Mouse (Mus musculus) spleen, embryonic (tissue): ENCODE measurements at regions not wholly inside any gene's neighbourhood (a gene's known extent, or its start where the extent isn't known, plus 50 kb on each side); places are given as distances from the start of the nearest gene placed in this dataset.

ENCODE experiments used
- CTCF ChIA-PET: fragments of 350-600 bp; sonication (Branson Sonifier 250); formaldehyde crosslinking; loops from one replicate; lab custom pipeline; 2022; lab: Charles Lee

DNA sequence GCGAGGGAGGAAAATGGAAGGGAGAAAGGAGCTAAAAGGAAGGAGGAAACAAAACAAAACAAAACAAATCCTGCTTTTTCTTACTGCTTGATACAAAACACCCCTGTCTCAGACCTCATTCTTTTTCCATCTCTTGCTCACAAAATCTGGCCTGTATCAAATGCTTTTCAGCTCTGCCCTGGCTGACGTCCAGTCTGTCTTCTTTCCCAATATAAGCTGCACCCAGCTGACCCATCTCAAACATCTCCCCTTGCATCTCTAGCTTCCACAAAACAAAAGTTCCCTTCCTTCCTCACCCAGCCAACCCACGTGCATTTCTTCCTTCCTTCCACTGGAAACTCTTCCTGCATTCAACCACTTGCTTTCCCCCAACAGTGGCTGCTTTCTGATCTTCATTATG, 183.1 kb upstream of the Usp25 start:
- CTCF ChIA-PET: no interaction called here

DNA sequence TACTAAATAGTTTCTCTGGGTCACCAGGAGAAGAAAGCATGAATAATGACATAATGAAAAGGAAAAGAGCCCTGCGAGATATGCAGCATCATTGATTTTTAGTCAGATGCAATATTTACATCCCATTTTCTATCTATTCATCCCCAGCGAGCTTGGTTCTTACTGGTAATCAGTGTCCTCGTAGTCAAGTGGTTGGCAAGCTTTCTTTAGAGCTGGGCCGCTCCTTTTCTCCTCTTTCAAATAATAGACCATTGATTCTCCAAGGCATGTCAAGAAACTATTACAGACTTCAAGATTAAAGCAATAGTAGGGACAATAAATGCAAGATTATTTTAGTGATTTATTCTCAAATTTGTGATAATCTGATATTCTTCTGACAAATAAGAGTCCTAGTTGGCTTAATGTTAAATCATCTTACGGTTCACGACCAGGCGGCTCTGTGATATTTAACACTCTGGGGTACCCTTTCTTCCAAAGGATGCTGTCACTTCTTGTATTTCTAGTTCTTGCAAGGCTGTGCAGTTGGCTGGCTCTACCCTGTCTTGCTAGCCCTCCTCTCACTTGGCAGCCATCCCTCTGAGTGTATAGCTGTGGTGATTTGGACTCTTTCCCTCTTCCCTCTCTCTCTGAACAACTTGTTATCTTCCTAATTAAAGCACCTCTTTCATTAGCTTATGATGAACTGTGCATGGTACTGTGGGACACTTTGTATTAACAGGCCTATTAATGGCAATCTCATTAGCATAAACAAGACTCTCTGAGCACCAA, 185.6 kb upstream of the Usp25 start:
- CTCF ChIA-PET: no interaction called here

DNA sequence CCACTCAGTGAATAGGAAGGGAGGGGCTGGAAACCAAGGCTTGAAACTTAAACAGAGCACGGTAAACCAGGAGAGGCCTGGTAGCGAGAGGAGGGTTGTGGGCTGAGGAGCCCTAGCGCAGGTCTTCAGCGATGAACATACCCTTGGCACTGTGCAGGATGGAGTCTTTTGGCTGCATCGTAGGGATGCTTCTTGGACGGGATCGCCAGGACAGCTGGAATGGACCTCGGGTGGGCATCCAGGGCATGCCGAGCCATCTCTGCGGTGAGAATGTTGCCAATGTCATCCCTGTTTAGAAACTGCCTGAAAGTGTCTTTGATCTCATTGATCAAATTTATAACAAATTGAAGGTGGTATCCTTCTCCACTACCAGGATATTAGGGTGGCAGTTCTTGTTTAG, 192.2 kb upstream of the Usp25 start:
- CTCF ChIA-PET: no interaction called here

DNA sequence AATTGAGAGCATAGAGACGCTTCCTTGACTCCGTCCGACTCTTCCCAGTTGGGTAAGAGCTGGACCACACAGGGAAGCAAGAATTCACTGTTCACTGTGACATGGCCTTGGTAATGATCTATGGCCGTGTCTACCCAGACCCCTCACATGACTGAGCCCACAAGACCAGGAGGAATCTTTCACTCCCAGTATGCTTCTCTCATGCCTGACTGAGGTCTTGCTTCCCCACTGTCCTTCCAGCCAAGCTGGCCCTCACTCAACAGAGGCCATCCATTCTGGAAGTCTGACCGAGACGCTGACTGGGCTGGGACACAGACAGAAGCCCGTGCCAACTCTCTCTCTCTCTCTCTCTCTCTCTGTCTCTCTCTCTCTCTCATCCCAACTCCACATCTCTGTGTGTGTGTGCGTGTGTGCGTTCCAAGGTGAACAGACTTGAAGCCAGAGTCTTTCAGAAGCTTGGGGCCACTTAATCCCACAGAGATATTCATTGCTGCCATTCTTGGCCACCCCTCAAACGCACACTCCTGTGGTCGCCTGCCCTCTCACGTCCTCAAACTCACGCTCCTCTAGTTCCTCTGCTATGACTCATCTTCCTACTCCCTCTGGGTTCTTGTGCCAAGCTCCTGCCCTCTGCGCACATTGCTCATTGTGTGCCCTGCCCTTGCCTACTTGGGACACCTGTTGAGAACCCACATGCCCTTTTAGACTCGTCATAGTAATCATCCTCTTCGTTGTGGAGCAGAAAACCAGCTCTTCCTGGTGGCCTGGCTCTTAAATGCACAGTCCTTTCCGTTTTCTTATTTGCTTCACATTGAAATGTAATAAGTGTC, 197.2 kb upstream of the Usp25 start:
- CTCF ChIA-PET: no interaction called here

- CTCF ChIA-PET: interaction anchor here (0.6 kb wide), 1 partner anchor 46 kb away, joined by 3 read pairs; no protein-coding TSS in a partner anchor
Observed at GRCm38 (mm10) chr16:76803725-76804124, 209.8 kb upstream of the Usp25 start.

DNA sequence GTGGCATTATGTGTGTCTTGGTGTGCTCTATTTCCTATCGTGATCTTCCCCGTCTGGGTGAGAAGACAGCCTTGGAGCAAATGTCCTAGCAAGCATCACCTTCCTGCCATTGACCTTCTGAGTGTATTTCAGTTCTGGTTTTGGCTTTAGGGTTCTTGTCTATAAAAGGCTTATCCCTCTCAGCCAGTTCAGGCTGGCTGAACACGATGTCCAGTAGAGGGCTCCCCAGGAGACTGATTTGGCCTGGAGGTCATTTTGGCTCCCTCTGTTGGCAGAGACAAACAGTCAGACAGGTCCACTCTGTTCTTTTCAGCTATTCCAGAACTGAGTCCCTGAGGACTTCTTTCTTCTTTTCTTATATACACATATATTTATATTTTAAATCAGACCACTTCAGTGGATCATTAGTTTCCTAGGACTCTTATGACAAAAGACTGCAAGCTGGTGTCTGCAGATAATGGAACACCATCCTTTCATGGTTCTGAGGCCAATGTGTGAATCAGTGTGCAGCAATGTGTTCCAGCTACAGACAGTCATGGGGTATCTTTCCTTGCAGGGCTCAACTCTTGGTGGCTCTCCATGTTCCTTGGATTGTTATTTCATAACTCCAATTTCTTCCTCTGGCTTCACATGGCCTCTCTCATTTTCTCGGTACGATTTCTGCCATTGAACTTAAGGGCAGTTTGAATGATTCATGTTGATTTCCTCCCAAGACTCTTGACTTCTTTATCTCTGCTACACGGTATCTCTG, 226.9 kb upstream of the Usp25 start:
- CTCF ChIA-PET: no interaction called here

- CTCF ChIA-PET: no interaction called here
Observed at GRCm38 (mm10) chr16:76782656-76783055, 230.8 kb upstream of the Usp25 start.

DNA sequence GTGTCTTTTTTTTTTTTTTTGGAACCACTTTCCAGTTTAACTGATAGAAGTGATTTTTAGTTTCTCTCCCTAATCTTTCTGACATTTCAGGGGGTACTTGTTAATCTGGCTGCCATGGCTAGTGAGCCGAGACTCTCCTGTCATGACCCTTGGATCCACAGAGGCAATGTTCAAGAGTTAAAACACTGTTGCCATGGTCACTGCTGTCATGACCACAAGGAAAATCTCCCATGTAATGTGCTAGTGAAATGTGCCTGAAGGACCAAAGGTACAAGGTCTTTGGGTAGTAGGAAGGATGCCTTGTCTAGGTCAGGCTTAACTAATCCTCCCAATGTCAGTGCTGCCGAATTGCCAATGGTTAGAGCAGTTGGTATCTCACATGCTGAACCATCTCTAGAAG, 237.7 kb upstream of the Usp25 start:
- CTCF ChIA-PET: no interaction called here

DNA sequence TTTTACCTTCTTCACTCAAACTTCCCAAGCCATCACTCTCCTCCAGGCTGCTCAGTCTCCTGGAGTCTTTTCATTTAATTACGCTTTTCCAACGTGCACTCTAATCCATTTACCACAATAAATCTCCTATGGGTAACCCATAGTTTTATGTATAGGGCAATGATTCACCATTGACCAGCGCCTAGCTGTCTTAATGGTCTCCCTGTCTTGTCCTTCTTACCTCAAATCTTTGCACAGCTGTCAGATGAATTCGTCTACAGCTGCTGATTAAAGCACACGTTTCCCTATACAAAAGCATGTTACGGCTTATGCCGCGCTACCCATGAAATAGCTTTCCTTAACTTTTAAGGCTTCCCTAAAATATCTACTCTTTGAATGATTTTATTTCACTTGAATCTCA, 239.5 kb upstream of the Usp25 start:
- CTCF ChIA-PET: no interaction called here

GRCm38 (mm10) chr16:76773466-76773865, 240.0 kb upstream of the Usp25 start:
- CTCF ChIA-PET: no interaction called here

- CTCF ChIA-PET: no interaction called here
Observed at GRCm38 (mm10) chr16:76768607-76769006, 244.9 kb upstream of the Usp25 start.

GRCm38 (mm10) chr16:76766636-76767035, 246.9 kb upstream of the Usp25 start:
- CTCF ChIA-PET: interaction anchor here (0.5 kb wide), 1 partner anchor 517 kb away, joined by 7 read pairs; no protein-coding TSS in a partner anchor

DNA sequence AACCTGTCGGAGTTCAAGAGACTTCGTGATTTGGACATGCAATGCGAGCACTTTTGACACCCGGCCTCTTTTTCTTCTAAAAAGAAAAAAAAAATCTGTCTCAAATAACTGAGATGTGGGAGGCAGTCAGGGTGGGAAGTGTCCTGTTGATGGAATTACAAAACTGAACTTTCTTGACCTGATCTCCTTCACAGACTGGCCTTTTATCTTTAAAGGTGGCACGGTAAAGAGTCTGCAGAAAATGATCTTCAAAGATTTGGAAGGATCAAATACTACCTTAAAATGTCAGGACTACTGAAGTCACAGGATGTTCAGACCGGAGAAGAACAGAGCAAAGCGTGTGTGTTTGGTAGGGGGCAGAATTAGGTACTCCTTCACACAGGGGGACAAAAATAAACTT, 248.0 kb upstream of the Usp25 start:
- CTCF ChIA-PET: interaction anchor here (0.7 kb wide), 1 partner anchor 67 kb away, joined by 21 read pairs; no protein-coding TSS in a partner anchor

DNA sequence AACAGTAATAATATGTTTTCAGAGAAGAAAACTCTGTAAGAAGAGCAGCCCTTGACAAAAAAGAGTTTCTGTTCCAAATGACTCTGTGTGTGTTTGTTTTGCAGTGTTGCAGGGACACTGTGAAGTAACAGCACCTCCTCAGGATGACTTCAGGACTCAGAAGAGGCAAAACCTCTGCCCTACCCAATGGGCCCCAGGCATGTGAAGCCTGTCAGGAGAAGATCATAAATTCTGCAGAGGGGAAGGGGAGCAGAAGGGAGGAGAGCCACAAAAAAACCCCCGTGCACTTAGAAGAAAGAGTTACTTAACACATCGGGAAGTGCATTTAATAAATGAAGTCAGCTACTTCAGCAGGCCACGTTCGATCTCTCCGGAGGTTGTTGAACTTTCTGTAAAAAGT, 248.5 kb upstream of the Usp25 start:
- CTCF ChIA-PET: no interaction called here

- CTCF ChIA-PET: no interaction called here
Observed at GRCm38 (mm10) chr16:76762619-76763283, 250.8 kb upstream of the Usp25 start.

DNA sequence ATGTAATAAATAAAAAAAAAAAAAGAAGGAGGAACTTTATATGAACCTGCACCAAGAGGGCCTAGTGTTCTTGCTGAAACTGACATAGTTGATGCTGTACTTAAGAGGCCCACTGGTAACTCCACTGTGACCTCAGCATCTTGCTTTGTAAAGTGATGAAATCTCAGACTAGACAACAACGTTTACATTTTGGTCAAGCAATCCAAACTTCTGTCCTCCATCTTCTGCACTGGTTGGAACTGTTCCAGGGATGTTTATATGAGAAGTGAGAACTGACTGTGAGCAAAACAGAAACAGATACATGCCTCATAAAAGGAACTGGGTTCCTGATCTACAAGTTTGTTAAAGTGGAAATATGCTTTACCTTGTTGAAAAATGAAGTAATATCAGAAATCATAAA, 251.7 kb upstream of the Usp25 start:
- CTCF ChIA-PET: no interaction called here

DNA sequence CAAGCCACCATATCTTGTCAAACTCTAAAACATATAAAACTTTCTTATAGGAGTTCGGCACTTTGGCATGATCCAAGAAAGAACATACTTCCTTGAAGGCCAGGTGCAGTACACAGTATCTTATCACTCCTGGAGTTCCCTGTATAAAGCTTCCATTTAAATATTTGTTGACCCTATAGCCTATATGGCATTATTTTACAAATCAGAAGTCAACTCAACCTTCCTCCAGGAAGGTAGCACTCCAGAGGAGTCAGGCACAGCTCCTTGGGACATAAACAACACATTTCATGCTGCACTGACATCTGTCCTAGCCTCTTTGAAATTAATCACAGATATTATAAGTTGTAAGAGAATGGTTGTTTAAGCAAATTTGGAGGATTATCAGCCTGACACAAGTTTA, 252.5 kb upstream of the Usp25 start:
- CTCF ChIA-PET: no interaction called here

DNA sequence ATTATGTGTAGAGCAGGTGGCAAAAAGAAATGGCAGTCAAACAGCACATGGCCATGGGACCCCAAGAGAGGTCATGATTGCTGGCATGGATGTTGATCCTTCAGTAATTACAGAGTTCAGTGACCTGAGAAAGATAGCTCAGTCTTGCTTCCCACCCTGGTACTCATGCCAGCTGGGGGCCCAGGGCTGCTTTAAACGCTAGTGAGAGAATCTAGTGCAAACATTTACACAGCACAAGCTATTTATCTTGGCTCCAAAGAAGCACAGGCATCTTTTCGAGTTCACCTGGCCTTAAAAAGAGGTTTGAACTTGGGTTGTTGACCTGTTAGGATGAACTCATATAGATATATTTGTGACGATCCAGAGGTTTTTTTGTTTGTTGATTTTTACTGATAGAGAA, 258.6 kb upstream of the Usp25 start:
- CTCF ChIA-PET: no interaction called here

GRCm38 (mm10) chr16:76746385-76746784, 267.1 kb upstream of the Usp25 start:
- CTCF ChIA-PET: no interaction called here

GRCm38 (mm10) chr16:76741141-76741540, 272.4 kb upstream of the Usp25 start:
- CTCF ChIA-PET: no interaction called here

DNA sequence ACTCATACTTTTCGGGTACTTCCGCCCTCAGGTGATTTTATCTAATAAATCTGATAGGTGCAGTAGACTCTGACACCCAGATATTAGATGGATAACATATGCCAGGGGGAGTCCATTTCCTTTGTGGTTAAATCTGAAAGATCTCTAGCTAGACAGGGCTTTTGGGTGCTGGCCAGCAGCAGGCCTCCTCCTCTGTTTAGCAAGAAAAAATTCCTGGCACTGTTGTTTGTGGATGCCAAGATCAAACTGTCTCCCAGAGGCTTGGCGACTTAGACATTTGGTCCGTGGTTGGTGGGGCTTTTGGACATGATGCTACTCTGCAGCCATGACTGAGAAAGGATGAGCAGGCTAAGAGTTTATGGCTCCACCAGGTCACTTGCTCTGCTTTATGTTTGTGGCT, 287.5 kb upstream of the Usp25 start:
- CTCF ChIA-PET: no interaction called here

DNA sequence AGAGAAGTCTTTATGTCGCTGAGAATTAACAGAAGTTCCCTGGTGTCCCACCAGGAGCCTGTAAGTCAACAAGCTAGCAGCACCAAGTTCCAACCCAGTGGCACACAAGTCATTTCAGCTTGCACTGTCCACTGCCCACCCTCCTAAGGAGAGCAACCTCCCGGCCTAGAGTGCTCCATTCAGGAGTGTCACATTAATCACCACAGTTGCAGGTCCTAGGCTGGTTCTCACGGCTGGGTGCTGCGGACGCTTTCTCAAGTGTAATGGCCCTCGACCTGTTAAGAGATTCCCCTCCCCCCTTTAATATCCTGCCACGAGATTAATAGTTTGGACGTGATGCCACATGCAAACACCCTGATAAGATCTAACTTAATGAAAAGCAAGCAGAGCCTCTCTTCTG, 288.2 kb upstream of the Usp25 start:
- CTCF ChIA-PET: no interaction called here
